Mouse (Mus musculus) heart, adult 2 months (tissue): Measurements from ENCODE around the gene Lrrc74a.

Experiments used
- EP300 ChIP-seq: fragments of 200-500 bp; IDR thresholded peaks from 2 replicates; pipeline ENCODE4 v1.6.1; 2011; ENCODE audit warnings: low read depth, low read length, control low read depth; ENCODE audit not compliant: insufficient read depth
- POLR2A ChIP-seq: fragments of 200-500 bp; IDR thresholded peaks from 2 replicates; pipeline ENCODE4 v1.6.1; 2011; ENCODE audit warnings: mild to moderate bottlenecking, low read depth, low read length, control low read depth; ENCODE audit not compliant: insufficient read depth

DNA sequence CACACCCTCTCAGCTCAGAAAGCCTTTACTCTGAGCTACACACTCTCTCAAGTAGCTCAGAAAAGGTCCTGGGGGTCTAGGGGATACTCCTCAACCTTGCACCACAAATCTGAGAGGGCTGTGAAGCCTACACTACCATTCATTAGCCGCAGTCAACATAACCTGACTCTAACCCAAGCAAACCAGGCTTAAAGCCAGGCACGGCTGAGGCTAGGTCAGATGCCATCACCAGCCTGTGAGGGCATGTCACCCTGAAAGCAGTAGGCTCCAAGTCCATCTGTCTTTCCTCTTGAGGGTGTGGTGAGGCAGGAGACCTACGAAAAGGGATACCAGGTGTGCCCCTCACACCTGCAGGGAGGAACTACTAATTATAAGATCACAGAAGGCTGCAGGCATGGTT lies 62.2 kb downstream of the Lrrc74a start:
- TF ChIP-seq EP300 (no peak), POLR2A (no peak)
